Mouse (Mus musculus) heart, postnatal 25 days (tissue): Measurements from ENCODE around the gene Syne4. TPM values are rescaled to one million over a fixed set of nuclear protein-coding genes. Genes with fewer than 3 reads are reported as not detected.

Experiments used
- DNase-seq: peaks from one replicate; pipeline ENCODE4 v3.0.0; 2022; ENCODE audit warnings: low spot score
- intact Hi-C: fragments of 180-260 bp; cut with DNase I; formaldehyde crosslinking; loops from one replicate; pipeline ENCODE4 v1.15.1; 2025
- total RNA-seq, 2 experiments: library from RNA; stranded (reverse); gene quantifications; 2 replicates each; pipeline ENCODE4 v1.2.3; 2021

Syne4 gene
- total RNA-seq: 1 to 10 TPM in 1 of 2 experiments, under 1 TPM in 1; 0.65 to 1.3 TPM

- intact Hi-C loops: no loop called here
- DNase-seq: no peak
These were observed at the start of gene Syne4 for GRCm38 (mm10) chr7:30314721-30315155. Syne4 (plus strand) TSS chr7:30314807.

- intact Hi-C loops: no loop called here
- DNase-seq: no peak
These were observed 49.6 kb upstream of the Syne4 start for GRCm38 (mm10) chr7:30265041-30265440.

- intact Hi-C loops: no loop called here
These were observed 49.1 kb upstream of the Syne4 start for GRCm38 (mm10) chr7:30265531-30265930.

GRCm38 (mm10) chr7:30265935-30266334 is 48.7 kb upstream of the Syne4 start:
- intact Hi-C loops: no loop called here

More at GRCm38 (mm10) chr7:30265531-30265930, 49.1 kb upstream of the Syne4 start:
- DNase-seq: no peak

GRCm38 (mm10) chr7:30266780-30267179 is 47.8 kb upstream of the Syne4 start:
- intact Hi-C loops: no loop called here
- no peak for DNase-seq

More at GRCm38 (mm10) chr7:30265935-30266334, 48.7 kb upstream of the Syne4 start:
- no peak for DNase-seq

- no peak for DNase-seq
- intact Hi-C loops: no loop called here
These were observed 45.0 kb upstream of the Syne4 start for GRCm38 (mm10) chr7:30269641-30270040.

- intact Hi-C loops: no loop called here
- no peak for DNase-seq
These were observed 40.2 kb upstream of the Syne4 start for GRCm38 (mm10) chr7:30274383-30274782.

- DNase-seq: no peak
- intact Hi-C loops: no loop called here
These were observed 35.7 kb upstream of the Syne4 start for GRCm38 (mm10) chr7:30278911-30279310.

GRCm38 (mm10) chr7:30279536-30279935 is 35.1 kb upstream of the Syne4 start:
- intact Hi-C loops: no loop called here
- no peak for DNase-seq

GRCm38 (mm10) chr7:30279951-30280669 is 34.5 kb upstream of the Syne4 start, which contains the start of the genes Thap8 and Wdr62:
Thap8 (plus strand) TSS chr7:30280094.
Wdr62 (minus strand) TSS chr7:30280419.
- intact Hi-C loops: no loop called here
- DNase-seq: peak; percentile 84

- intact Hi-C loops: no loop called here
These were observed 33.9 kb upstream of the Syne4 start for GRCm38 (mm10) chr7:30280670-30281138.

GRCm38 (mm10) chr7:30281522-30281921 is 33.1 kb upstream of the Syne4 start:
- intact Hi-C loops: no loop called here
- no peak for DNase-seq

More at GRCm38 (mm10) chr7:30280670-30281138, 33.9 kb upstream of the Syne4 start:
- peak; percentile 85 for DNase-seq

- no peak for DNase-seq
These were observed 31.9 kb upstream of the Syne4 start for GRCm38 (mm10) chr7:30282740-30283139.

GRCm38 (mm10) chr7:30286701-30287410 is 27.8 kb upstream of the Syne4 start:
- intact Hi-C loops: no loop called here

More at GRCm38 (mm10) chr7:30282740-30283139, 31.9 kb upstream of the Syne4 start:
- intact Hi-C loops: no loop called here

GRCm38 (mm10) chr7:30288046-30288445 is 26.6 kb upstream of the Syne4 start:
- intact Hi-C loops: no loop called here
- no peak for DNase-seq

More at GRCm38 (mm10) chr7:30286701-30287410, 27.8 kb upstream of the Syne4 start:
- no peak for DNase-seq

GRCm38 (mm10) chr7:30289071-30289713 is 25.4 kb upstream of the Syne4 start:
- DNase-seq: no peak
- intact Hi-C loops: no loop called here

- intact Hi-C loops: no loop called here
- no peak for DNase-seq
These were observed 24.8 kb upstream of the Syne4 start for GRCm38 (mm10) chr7:30289714-30290399.

GRCm38 (mm10) chr7:30291215-30292131 is 23.1 kb upstream of the Syne4 start, which contains the start of gene Clip3:
Clip3 (plus strand) TSS chr7:30291728.
- peak; percentile 68 for DNase-seq
- intact Hi-C loops: no loop called here

GRCm38 (mm10) chr7:30293795-30294194 is 20.8 kb upstream of the Syne4 start:
- no peak for DNase-seq
- intact Hi-C loops: no loop called here
